Mouse (Mus musculus): ENCODE results near the gene Mfn2. TPM values are rescaled to one million over a fixed set of nuclear protein-coding genes. Genes with fewer than 3 reads are reported as not detected.

The Mfn2 gene
- 30.0 and 49.6 TPM in 2 replicates for polyA plus RNA-seq (2015; fragmentation: Nextera tagmentation; extraction: Ambion mirVana)

GRCm38 (mm10) chr4:147904313-147905089 lies at the start of gene Mfn2:
Gene Mfn2 (minus strand): TSS chr4:147904704.

GRCm38 (mm10) chr4:147940576-147941044 lies 36.1 kb upstream of the Mfn2 start, which contains the start of gene 2510039O18Rik:
Gene 2510039O18Rik (plus strand): TSS chr4:147940895.

GRCm38 (mm10) chr4:147936331-147936954 lies 31.9 kb upstream of the Mfn2 start, which contains the start of gene Plod1:
Gene Plod1 (minus strand): TSS chr4:147936767.

GRCm38 (mm10) chr4:147868450-147869031 lies 36.0 kb downstream of the Mfn2 start, which contains the start of the genes Miip and Fv1:
Gene Miip (minus strand): TSS chr4:147868816.
Gene Fv1 (plus strand): TSS chr4:147868979.

GRCm38 (mm10) chr4:147847614-147848583 lies 56.6 kb downstream of the Mfn2 start, which contains the start of gene Zfp933:
Gene Zfp933 (minus strand): TSS chr4:147848366.

Other genes with a start within 250 kb of the Mfn2 start
- gene Zfp534, start 202.2 kb downstream of the Mfn2 start, polyA plus RNA-seq (2015; fragmentation: Nextera tagmentation; extraction: Ambion mirVana): not detected in 2 replicates
- gene Zfp984, start 94.9 kb downstream of the Mfn2 start, polyA plus RNA-seq (2015; fragmentation: Nextera tagmentation; extraction: Ambion mirVana): 10.7 and 13.2 TPM in 2 replicates
- 12.8 and 17.3 TPM in 2 replicates for gene Zfp933, start 56.3 kb downstream of the Mfn2 start, polyA plus RNA-seq (2015; fragmentation: Nextera tagmentation; extraction: Ambion mirVana)
- 18.8 and 39.0 TPM in 2 replicates for gene Miip, start 35.9 kb downstream of the Mfn2 start, polyA plus RNA-seq (2015; fragmentation: Nextera tagmentation; extraction: Ambion mirVana)
- 2.7 and 3.0 TPM in 2 replicates for gene Fv1, start 35.7 kb downstream of the Mfn2 start, polyA plus RNA-seq (2015; fragmentation: Nextera tagmentation; extraction: Ambion mirVana)
- gene Plod1, start 32.1 kb upstream of the Mfn2 start, polyA plus RNA-seq (2015; fragmentation: Nextera tagmentation; extraction: Ambion mirVana): 45.3 and 47.3 TPM in 2 replicates
- 17.3 and 22.2 TPM in 2 replicates for gene 2510039O18Rik, start 36.2 kb upstream of the Mfn2 start, polyA plus RNA-seq (2015; fragmentation: Nextera tagmentation; extraction: Ambion mirVana)
- gene Nppb, start 81.1 kb upstream of the Mfn2 start, polyA plus RNA-seq (2015; fragmentation: Nextera tagmentation; extraction: Ambion mirVana): 0.88 and 1.6 TPM in 2 replicates
- 0.39 and 2.7 TPM in 2 replicates for gene Nppa, start 96.0 kb upstream of the Mfn2 start, polyA plus RNA-seq (2015; fragmentation: Nextera tagmentation; extraction: Ambion mirVana)
- gene Clcn6, start 134.1 kb upstream of the Mfn2 start, polyA plus RNA-seq (2015; fragmentation: Nextera tagmentation; extraction: Ambion mirVana): 4.3 and 6.7 TPM in 2 replicates
- 12.0 and 13.9 TPM in 2 replicates for gene Mthfr, start 134.4 kb upstream of the Mfn2 start, polyA plus RNA-seq (2015; fragmentation: Nextera tagmentation; extraction: Ambion mirVana)
- gene Agtrap, start 183.3 kb upstream of the Mfn2 start, polyA plus RNA-seq (2015; fragmentation: Nextera tagmentation; extraction: Ambion mirVana): 37.2 and 77.1 TPM in 2 replicates
- gene Mad2l2, start 225.7 kb upstream of the Mfn2 start, polyA plus RNA-seq (2015; fragmentation: Nextera tagmentation; extraction: Ambion mirVana): 38.8 and 43.4 TPM in 2 replicates
- 0.18 and 0.33 TPM in 2 replicates for gene Draxin, start 226.0 kb upstream of the Mfn2 start, polyA plus RNA-seq (2015; fragmentation: Nextera tagmentation; extraction: Ambion mirVana)
- gene Fbxo6, start 247.4 kb upstream of the Mfn2 start, polyA plus RNA-seq (2015; fragmentation: Nextera tagmentation; extraction: Ambion mirVana): 42.3 and 61.0 TPM in 2 replicates

All from adrenal gland, postnatal 0 days (tissue).